Mouse (Mus musculus) CH12.LX (cell line): ENCODE measurements around the gene Nelfb. TPM values are rescaled to one million over a fixed set of nuclear protein-coding genes. Genes with fewer than 3 reads are reported as not detected.
A peak's percentile ranks its signal among the peaks of the same experiment; 100 is the strongest.

Experiments
- DNase-seq: peaks from one replicate; pipeline ENCODE4 v3.0.0-alpha.2; 2013; ENCODE audit errors: extremely low read depth
- H3K27ac ChIP-seq: 2 replicates; pipeline ENCODE4 v1.5.1; 2012; ENCODE audit warnings: low read depth, mild to moderate bottlenecking, control low read depth, moderate library complexity; ENCODE audit not compliant: insufficient read depth
- H3K27me3 ChIP-seq: replicated peaks from 2 replicates; pipeline ENCODE3; 2012; ENCODE audit warnings: inconsistent platforms
- H3K36me3 ChIP-seq, 2 experiments: replicated peaks in 1 of 2; 2 replicates each; pipeline versions ENCODE3 to v1.6.1; 2012; ENCODE audit warnings: inconsistent platforms in 1 of 2, low read length in 1 of 2, mild to moderate bottlenecking in 1 of 2, mixed read lengths in 1 of 2, moderate library complexity in 1 of 2; ENCODE audit not compliant: control insufficient read depth in 1 of 2, insufficient read depth in 1 of 2
- H3K4me1 ChIP-seq, 2 experiments: 2 replicates each; pipeline ENCODE4 v1.6.1; 2012; ENCODE audit warnings: inconsistent platforms in 1 of 2, moderate library complexity in 1 of 2; ENCODE audit not compliant: insufficient read depth in 2 of 2, control insufficient read depth in 1 of 2
- H3K4me2 ChIP-seq: 2 replicates; pipeline ENCODE4 v1.6.1; 2012; ENCODE audit warnings: low read depth, mild to moderate bottlenecking, control low read depth; ENCODE audit not compliant: poor library complexity, insufficient read depth, severe bottlenecking
- H3K4me3 ChIP-seq, 3 experiments: fragments of 150-350 bp in 1 of 3; sonication (generic) in 1 of 3; replicated peaks in 1 of 3; 2 replicates each; pipeline versions ENCODE3 to v1.5.1; 2011 to 2012; ENCODE audit warnings: low read depth in 2 of 3, low read length in 2 of 3, mild to moderate bottlenecking in 2 of 3, moderate library complexity in 2 of 3, control low read depth in 1 of 3, improper control_type of control experiment in 1 of 3, inconsistent platforms in 1 of 3, mixed read lengths in 1 of 3; ENCODE audit not compliant: poor library complexity in 1 of 3
- H3K79me2 ChIP-seq: replicated peaks from 2 replicates; pipeline ENCODE4 v1.6.1; 2012; ENCODE audit warnings: mild to moderate bottlenecking, moderate library complexity; ENCODE audit not compliant: control insufficient read depth, poor library complexity, insufficient read depth, severe bottlenecking; ENCODE audit errors: extremely low read depth
- H3K9ac ChIP-seq: 2 replicates; pipeline ENCODE4 v1.6.1; 2012; ENCODE audit warnings: low read depth, mild to moderate bottlenecking, control low read depth, moderate library complexity; ENCODE audit not compliant: insufficient read depth
- H3K9me3 ChIP-seq: replicated peaks from 2 replicates; pipeline ENCODE3; 2012; ENCODE audit warnings: low read length, inconsistent platforms, mixed read lengths
- BHLHE40 ChIP-seq: IDR thresholded peaks from 2 replicates; pipeline ENCODE4 v1.6.1; 2011; ENCODE audit warnings: mild to moderate bottlenecking, low read depth, low read length, improper control_type of control experiment
- CHD1 ChIP-seq: IDR thresholded peaks from 2 replicates; pipeline ENCODE4 v1.6.1; 2012; ENCODE audit warnings: low read depth, low read length, improper control_type of control experiment, inconsistent platforms
- CHD2 ChIP-seq: IDR thresholded peaks from 2 replicates; pipeline ENCODE4 v1.6.1; 2011; ENCODE audit warnings: low read length, improper control_type of control experiment
- CTCF ChIP-seq, 2 experiments: IDR thresholded peaks in 1 of 2; conservative IDR thresholded peaks in 1 of 2; 2 replicates each; pipeline ENCODE4 v1.5.1; 2011 to 2012; ENCODE audit warnings: low read depth in 2 of 2, low read length in 2 of 2, improper control_type of control experiment in 1 of 2, inconsistent platforms in 1 of 2, mild to moderate bottlenecking in 1 of 2, moderate library complexity in 1 of 2
- ELF1 ChIP-seq: IDR thresholded peaks from 2 replicates; pipeline ENCODE4 v1.6.1; 2014; ENCODE audit warnings: low read depth, mild to moderate bottlenecking, inconsistent platforms, low read length, improper control_type of control experiment
- ETS1 ChIP-seq: conservative IDR thresholded peaks from 2 replicates; pipeline ENCODE4 v1.6.1; 2012; ENCODE audit warnings: low read depth, mild to moderate bottlenecking, inconsistent platforms, low read length, improper control_type of control experiment, moderate library complexity
- HCFC1 ChIP-seq: IDR thresholded peaks from 2 replicates; pipeline ENCODE4 v1.6.1; 2012; ENCODE audit warnings: low read depth, mild to moderate bottlenecking, inconsistent platforms, low read length, improper control_type of control experiment
- IRF4 ChIP-seq: IDR thresholded peaks from 2 replicates; pipeline ENCODE4 v1.6.1; 2014; ENCODE audit warnings: low read depth, mild to moderate bottlenecking, inconsistent platforms, low read length, improper control_type of control experiment
- JUN ChIP-seq: IDR thresholded peaks from 2 replicates; pipeline ENCODE4 v1.6.1; 2011; ENCODE audit warnings: low read depth, mild to moderate bottlenecking, low read length, improper control_type of control experiment, moderate library complexity; ENCODE audit not compliant: insufficient read depth
- JUND ChIP-seq: conservative IDR thresholded peaks from 2 replicates; pipeline ENCODE4 v1.6.1; 2011; ENCODE audit warnings: low read depth, low read length, improper control_type of control experiment
- KAT2A ChIP-seq: IDR thresholded peaks from 2 replicates; pipeline ENCODE4 v1.6.1; 2012; ENCODE audit warnings: low read length, improper control_type of control experiment, inconsistent platforms; ENCODE audit not compliant: insufficient replicate concordance
- MAFK ChIP-seq: IDR thresholded peaks from 2 replicates; pipeline ENCODE4 v1.6.1; 2011; ENCODE audit warnings: low read length, improper control_type of control experiment; ENCODE audit not compliant: insufficient replicate concordance
- MAZ ChIP-seq: IDR thresholded peaks from 2 replicates; pipeline ENCODE4 v1.6.1; 2012; ENCODE audit warnings: low read depth, mild to moderate bottlenecking, inconsistent platforms, low read length, improper control_type of control experiment, moderate library complexity
- MXI1 ChIP-seq: IDR thresholded peaks from 2 replicates; pipeline ENCODE4 v1.6.1; 2011; ENCODE audit warnings: mild to moderate bottlenecking, low read depth, low read length, improper control_type of control experiment
- MYC ChIP-seq: IDR thresholded peaks from 2 replicates; pipeline ENCODE4 v1.6.1; 2011; ENCODE audit warnings: low read depth, mild to moderate bottlenecking, improper control_type of control experiment, low read length
- NELFE ChIP-seq: IDR thresholded peaks from 2 replicates; pipeline ENCODE4 v1.6.1; 2011; ENCODE audit warnings: low read depth, low read length, improper control_type of control experiment
- NRF1 ChIP-seq: IDR thresholded peaks from 2 replicates; pipeline ENCODE4 v1.6.1; 2014; ENCODE audit warnings: low read depth, mild to moderate bottlenecking, inconsistent platforms, low read length, improper control_type of control experiment, moderate library complexity
- PAX5 ChIP-seq: IDR thresholded peaks from 2 replicates; pipeline ENCODE4 v1.6.1; 2012; ENCODE audit warnings: low read length, inconsistent platforms, mixed read lengths
- POLR2A ChIP-seq: IDR thresholded peaks from 2 replicates; pipeline ENCODE4 v1.6.1; 2011; ENCODE audit warnings: low read depth, mild to moderate bottlenecking, improper control_type of control experiment, low read length
- POLR2AphosphoS2 ChIP-seq: IDR thresholded peaks from 2 replicates; pipeline ENCODE4 v1.6.1; 2011; ENCODE audit warnings: low read depth, low read length, improper control_type of control experiment
- RAD21 ChIP-seq: IDR thresholded peaks from 2 replicates; pipeline ENCODE4 v1.6.1; 2011; ENCODE audit warnings: low read depth, mild to moderate bottlenecking, low read length, improper control_type of control experiment, moderate library complexity
- RCOR1 ChIP-seq: conservative IDR thresholded peaks from 2 replicates; pipeline ENCODE4 v1.6.1; 2012; ENCODE audit warnings: low read depth, mild to moderate bottlenecking, inconsistent platforms, low read length, improper control_type of control experiment
- SIN3A ChIP-seq: IDR thresholded peaks from 2 replicates; pipeline ENCODE4 v1.6.1; 2012; ENCODE audit warnings: low read length, improper control_type of control experiment, inconsistent platforms
- TBP ChIP-seq: conservative IDR thresholded peaks from 2 replicates; pipeline ENCODE4 v1.6.1; 2011; ENCODE audit warnings: low read depth, low read length, improper control_type of control experiment
- TCF12 ChIP-seq: IDR thresholded peaks from 2 replicates; pipeline ENCODE4 v1.6.1; 2014; ENCODE audit warnings: low read depth, mild to moderate bottlenecking, inconsistent platforms, low read length, improper control_type of control experiment
- UBTF ChIP-seq: IDR thresholded peaks from 2 replicates; pipeline ENCODE4 v1.6.1; 2012; ENCODE audit warnings: low read depth, mild to moderate bottlenecking, inconsistent platforms, low read length, improper control_type of control experiment, moderate library complexity
- USF1 ChIP-seq: IDR thresholded peaks from 2 replicates; pipeline ENCODE4 v1.6.1; 2014; ENCODE audit warnings: low read depth, mild to moderate bottlenecking, inconsistent platforms, low read length, improper control_type of control experiment
- USF2 ChIP-seq: conservative IDR thresholded peaks from 2 replicates; pipeline ENCODE4 v1.6.1; 2011; ENCODE audit warnings: low read depth, low read length, improper control_type of control experiment
- ZC3H11A ChIP-seq: IDR thresholded peaks from 2 replicates; pipeline ENCODE4 v1.6.1; 2012; ENCODE audit warnings: low read depth, mild to moderate bottlenecking, inconsistent platforms, low read length, improper control_type of control experiment
- ZKSCAN1 ChIP-seq: IDR thresholded peaks from 2 replicates; pipeline ENCODE4 v1.6.1; 2012; ENCODE audit warnings: low read depth, inconsistent platforms, low read length, improper control_type of control experiment, borderline replicate concordance
- ZMIZ1 ChIP-seq: IDR thresholded peaks from 2 replicates; pipeline ENCODE4 v1.6.1; 2012; ENCODE audit warnings: low read depth, mild to moderate bottlenecking, inconsistent platforms, low read length, improper control_type of control experiment
- ZNF384 ChIP-seq: IDR thresholded peaks from 2 replicates; pipeline ENCODE4 v1.6.1; 2012; ENCODE audit warnings: low read depth, low read length, improper control_type of control experiment, inconsistent platforms
- dilution Hi-C: fragments of 300-500 bp; cut with MboI; formaldehyde crosslinking; loops from 2 replicates; pipeline ENCODE4 v1.14.3; 2020; ENCODE audit warnings: low sequenced_read_pairs; ENCODE audit not compliant: extremely low pct_unique_long_range_greater_than_20kb, extremely low pct_ligation_motif_present
- in situ Hi-C: fragments of 300-500 bp; cut with MboI; formaldehyde crosslinking; loops from 3 replicates; pipeline ENCODE4 v1.14.3; 2019; ENCODE audit warnings: low sequenced_read_pairs, low pct_ligation_motif_present, low pct_unique_long_range_greater_than_20kb, mixed read lengths
- polyA plus RNA-seq: library from polyadenylated mRNA; unstranded; fragments of >175 nt; gene quantifications from 2 replicates; pipeline ENCODE4 v1.2.1, GENCODE M21; 2012; ENCODE audit warnings: low read depth; ENCODE audit not compliant: insufficient read length
- total RNA-seq, 2 experiments: library from RNA; depleted of rRNA; stranded (reverse); fragments of 300-350 nt in 1 of 2; fragments of >200 nt in 1 of 2; gene quantifications; 2 replicates each; pipeline ENCODE4 v1.2.3; 2012 to 2014

Nelfb gene
- total and polyA plus RNA-seq, 3 experiments = 53.6 to 58.0 (median 57.0) TPM

DNA sequence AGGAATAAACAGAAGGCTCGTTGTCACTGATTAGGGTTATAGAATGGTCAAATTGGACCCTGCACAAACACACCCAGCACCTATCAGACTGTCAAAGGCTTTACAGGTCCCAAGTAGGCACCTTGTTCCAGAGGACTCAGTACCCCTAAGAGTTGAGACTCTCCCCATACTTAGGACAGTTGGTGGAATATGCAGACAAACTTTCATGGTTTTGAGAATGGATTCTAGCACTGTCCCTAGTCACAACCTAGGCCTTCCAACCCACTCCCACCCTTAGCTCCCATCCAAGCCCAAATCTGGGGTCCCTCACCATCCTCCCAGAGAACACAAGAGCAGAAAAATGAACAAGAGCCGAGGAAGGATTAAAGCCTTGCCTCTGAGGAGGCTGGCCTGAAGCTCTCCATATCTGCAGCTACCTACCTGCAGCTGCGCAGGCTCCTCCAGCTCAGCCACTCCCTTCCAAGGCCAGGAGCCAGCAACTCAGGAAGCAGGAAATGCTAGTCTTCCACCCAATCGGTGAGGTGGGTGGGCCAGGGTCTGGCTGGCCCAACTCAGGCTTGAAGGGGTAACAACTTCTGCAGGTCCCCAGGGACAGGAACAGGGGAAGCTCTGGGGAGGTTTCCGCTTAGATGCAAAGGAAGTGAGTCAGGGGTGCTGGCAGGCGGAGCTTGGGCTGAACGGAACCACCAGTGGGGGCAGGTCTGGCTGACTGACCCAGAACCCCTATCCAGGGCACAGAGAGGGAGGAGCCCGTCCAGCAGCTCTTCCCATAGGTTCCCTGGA lies 14.9 kb downstream of the Nelfb start, which contains the start of gene Tor4a:
Tor4a (minus strand) TSS at position 715 of the 783 bp plus-strand sequence.
- Histone ChIP-seq H3K4me2 (peak within 1 kb of the TSS; percentile 99), H3K9me3 (no peaks in the 10 kb centered on the region), H3K36me3 (peaks cover 23 to 57% of the 10 kb centered on the region in 2 experiments), H3K9ac (peak within 1 kb of the TSS; percentile 95), H3K27ac (peak within 1 kb of the TSS; percentile 98), H3K79me2 (peaks cover 16% of the 10 kb centered on the region), H3K4me1 (peaks cover 14 to 36% of the 10 kb centered on the region in 2 experiments), H3K27me3 (no peaks in the 10 kb centered on the region), H3K4me3 (peak within 1 kb of the TSS; percentile 61 to 98 (median 83))
- in situ Hi-C loops (no loop called here), dilution Hi-C loops (no loop called here)
- DNase-seq = peak; percentile 99
- TF ChIP-seq BHLHE40 (peak; percentile 32; the same call in 1 of the 2 replicates), UBTF (no peak), USF2 (no peak), CHD1 (no peak; the same call in 1 of the 2 replicates), USF1 (no peak), PAX5 (no peak), POLR2AphosphoS2 (no peak), ETS1 (peak; percentile 72), KAT2A (peak; percentile 57; the same call in 1 of the 2 replicates), HCFC1 (peak; percentile 75), ELF1 (peak; percentile 96), MYC (no peak), JUN (no peak), ZC3H11A (no peak), RAD21 (no peak), ZNF384 (no peak), MAZ (peak; percentile 53), TCF12 (peak; percentile 61; the same call in 1 of the 2 replicates), CTCF (conservative IDR thresholded peaks at IDR 0.05 in 1 of 2, IDR thresholded peaks at IDR 0.05 in 1 of 2; ENCODE audit: low read depth in 2 of 2, low read length in 2 of 2) (no peak), CHD2 (no peak), RCOR1 (no peak), IRF4 (0 out of 2 replicates have a peak, but pooled peaks have one; percentile 63), TBP (0 out of 2 replicates have a peak, but pooled peaks have one; percentile 54), ZMIZ1 (no peak; the same call in 1 of the 2 replicates), SIN3A (no peak; the same call in none of the 2 replicates), POLR2A (peak; percentile 75), NRF1 (peak; percentile 88), MXI1 (no peak), MAFK (no peak), ZKSCAN1 (no peak), JUND (no peak), NELFE (peak; percentile 28; the same call in 1 of the 2 replicates)
